Mouse (Mus musculus) adrenal gland, adult 18-20 months (tissue): Measurements from ENCODE around the gene Lrtm1. TPM values are rescaled to one million over a fixed set of nuclear protein-coding genes. Genes with fewer than 3 reads are reported as not detected.
A peak's percentile ranks its signal among the peaks of the same experiment; 100 is the strongest.

Experiments used
- DNase-seq, 2 experiments: peaks; one replicate each; pipeline ENCODE4 v3.0.0; 2021 to 2022; ENCODE audit warnings: low spot score in 2 of 2
- total RNA-seq, 2 experiments: library from RNA; stranded (reverse); gene quantifications; 1 replicate in 1 of 2; 2 replicates in 1 of 2; pipeline ENCODE4 v1.2.3; 2021

The Lrtm1 gene
- total RNA-seq, 2 experiments from 2014 or later = 0.13 to 0.35 TPM

DNA sequence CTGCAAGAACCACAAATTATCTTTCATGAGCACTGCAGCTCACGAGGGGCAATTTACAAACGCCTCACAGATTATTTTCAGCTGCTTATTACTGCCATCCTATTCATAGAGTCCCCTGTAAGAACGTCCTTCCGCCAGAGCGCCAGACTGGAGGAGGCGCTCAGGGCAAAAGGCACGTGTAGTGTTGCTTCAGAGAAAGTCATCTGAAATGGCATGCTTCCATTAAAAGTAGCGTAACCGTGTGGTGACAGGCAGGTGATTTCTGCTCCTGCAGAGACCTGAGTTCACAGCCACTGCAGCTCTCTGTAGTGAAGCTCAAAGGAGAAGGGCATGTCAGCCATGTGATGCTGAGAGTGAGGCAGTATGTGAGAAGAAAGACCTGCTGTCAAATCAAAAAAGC is 12.5 kb downstream of the Lrtm1 start:
- DNase-seq = no peak

DNA sequence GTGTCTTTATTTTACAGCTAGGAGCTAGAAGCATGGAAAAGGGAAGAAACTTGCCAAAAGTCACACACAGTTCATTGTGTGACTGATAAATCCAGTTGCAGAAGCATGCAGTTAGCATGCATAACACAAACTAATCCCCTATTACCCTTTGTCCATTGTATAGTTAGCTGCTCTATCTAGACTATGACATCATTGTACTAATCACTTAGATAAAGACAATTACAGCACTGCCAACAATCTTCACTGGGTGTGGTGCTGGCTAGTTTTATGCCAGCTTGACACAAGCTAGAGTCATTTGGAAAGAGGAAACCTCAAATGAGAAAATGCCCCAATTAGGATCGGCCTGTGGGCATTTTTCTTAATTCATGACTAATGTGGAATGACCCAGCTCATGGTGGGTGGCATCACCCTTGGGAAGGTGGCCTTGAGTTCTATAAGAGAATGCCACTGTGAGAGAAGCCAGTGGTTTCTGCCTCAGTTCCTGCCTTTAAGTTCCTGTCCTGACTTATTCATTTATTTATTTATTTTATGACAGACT is 13.9 kb downstream of the Lrtm1 start:
- no peak for DNase-seq

DNA sequence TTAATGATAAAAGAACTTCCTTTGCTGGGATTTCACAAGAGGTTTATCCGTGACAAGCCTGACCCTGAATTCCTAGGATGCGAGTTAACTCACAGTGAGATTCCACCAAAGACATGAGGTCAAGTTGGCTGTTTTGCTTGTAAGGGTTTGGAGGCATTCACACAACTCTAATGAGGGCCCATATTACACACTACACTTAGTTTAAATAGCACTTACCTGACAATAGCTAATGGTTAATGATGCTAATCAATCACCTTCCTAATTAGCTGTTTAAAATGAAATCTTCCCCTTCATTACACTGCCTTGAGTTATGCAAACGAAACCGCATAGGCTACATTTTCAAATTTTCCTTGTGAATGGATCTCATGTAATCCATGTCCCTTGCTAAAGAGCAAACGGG is 20.2 kb downstream of the Lrtm1 start:
- DNase-seq = no peak

DNA sequence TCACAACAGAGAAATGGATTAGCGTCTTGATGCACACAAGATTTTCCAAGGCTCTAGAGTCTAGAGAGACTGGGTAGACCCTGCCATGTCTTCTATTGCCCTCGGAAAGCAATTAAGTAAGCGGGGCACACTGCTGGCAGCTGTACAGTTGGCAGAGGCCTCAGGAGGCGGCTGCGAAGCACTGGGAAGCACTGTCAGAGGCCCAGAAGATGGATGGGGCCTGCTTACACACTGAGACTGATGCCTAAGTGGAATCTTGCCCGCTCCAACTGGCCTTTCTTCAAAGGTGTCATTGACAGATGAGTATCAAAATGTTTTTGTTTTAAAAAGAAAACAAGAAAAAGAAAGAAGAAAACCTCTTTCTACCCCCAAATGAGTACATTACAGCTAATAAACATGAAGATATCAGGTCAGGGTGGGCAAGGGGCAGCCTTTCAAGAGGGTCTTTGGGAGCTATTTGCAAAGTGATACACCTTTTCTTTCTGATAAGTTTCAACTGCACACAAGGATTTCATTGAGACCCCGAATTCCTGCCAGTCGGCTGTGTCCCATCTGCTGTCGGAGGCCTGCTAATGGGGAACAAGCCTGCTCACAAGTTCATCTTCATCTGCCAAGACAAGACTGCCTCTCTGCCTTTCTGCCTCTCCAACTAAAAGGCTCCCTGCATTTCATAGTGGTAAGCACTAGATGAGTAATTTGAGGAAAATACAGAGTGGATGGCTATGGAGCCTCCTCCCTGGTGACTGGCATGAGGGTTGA is 22.8 kb downstream of the Lrtm1 start:
- peak; percentile 17 to 38 for DNase-seq

DNA sequence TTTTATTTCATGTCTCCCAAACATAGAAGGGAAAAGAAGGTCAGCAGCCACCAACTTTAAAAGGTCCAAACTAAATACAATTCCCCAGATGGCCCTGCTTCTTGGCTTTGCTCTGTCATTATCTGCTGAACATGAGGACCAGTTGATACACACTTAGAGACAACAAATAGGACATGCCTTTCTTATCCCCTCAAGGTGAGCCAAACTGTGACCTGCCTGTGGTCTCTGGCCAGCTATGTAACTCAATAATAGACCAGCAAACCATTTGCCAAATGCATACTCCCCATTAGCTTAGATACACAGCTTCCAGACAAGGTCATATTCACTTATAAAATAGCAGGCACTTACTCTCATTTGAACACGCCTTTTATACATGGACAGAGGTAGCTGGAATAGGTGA is 23.5 kb downstream of the Lrtm1 start:
- no peak for DNase-seq

DNA sequence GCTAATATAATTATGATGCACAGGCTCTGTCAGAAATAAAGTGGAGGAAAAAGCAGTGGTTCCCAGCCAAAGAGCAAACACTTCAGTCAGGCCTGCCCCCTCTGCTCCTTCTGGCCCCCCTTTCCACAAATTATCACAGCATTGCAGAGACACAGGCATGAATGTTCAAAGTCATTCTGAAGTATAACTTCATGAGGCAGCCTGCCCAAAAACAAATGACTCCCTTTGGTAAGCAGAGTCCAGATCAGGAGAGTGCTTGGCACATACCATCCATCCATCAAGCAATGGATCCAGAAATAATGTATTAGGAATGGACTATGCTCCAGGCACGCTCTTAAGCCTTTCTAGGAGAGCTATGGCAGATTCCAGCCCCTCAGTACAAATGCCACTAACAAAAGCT is 24.3 kb downstream of the Lrtm1 start:
- DNase-seq = no peak

DNA sequence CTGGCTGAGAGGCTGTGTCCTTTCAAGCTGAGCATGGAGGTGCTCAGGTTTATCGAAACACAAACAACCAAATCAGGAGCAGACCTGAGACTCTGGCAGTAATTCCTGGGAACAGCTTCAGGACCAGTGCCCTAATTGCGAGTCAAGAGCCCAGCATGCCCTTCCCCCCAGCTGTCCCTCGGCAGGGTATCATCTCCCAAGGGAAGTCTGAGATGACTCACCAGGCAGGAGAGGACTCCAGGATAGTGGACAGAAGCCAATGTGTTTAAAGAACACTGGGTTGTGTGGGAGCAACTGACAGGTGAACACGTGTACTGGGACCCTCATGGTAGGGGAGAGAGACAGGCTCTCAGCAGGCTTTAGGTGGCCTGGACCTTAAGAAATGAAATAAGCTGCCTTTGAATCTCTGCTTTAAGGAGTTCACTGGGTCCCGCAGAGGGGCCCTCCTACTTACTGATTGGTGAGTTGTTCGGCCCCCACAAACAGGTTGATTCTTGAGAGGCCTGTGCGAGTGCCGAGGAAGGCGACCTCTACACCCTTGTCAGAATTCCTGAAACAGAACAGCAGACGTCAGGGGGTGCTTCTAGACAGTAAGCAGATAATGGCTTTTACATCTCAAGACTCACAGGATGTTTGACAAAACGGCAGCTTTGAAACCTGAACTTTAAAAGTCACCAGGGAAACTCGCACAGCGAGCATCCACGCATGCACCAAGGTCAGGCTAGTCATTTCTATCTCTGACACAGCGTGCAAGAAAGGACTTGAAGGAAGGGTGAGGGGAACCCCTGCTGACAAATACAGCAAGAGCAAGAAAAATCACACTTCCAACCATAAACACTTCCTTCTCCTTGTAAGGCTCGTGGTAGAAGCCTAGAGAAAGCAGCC is 34.2 kb downstream of the Lrtm1 start:
- peak; percentile 26 to 29 for DNase-seq

DNA sequence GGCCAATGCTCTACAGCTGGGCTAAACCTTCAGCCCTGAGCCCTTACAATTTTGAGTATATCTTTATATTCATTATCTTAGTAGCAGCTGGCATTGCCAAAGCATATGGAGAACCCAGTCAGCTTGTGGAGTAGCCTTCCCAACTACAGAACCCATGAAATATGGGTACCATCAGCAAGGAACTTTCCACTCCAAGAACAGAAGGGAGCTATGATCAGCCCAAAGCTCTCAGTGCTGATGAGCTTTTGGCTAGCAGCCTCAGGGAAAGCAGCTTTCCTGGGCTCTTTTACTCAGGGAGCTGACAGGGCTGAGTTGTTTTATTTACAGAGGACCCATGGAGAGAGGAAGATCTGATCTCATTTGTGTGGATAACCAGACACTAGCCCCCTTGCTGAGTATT is 42.7 kb downstream of the Lrtm1 start:
- DNase-seq = no peak

DNA sequence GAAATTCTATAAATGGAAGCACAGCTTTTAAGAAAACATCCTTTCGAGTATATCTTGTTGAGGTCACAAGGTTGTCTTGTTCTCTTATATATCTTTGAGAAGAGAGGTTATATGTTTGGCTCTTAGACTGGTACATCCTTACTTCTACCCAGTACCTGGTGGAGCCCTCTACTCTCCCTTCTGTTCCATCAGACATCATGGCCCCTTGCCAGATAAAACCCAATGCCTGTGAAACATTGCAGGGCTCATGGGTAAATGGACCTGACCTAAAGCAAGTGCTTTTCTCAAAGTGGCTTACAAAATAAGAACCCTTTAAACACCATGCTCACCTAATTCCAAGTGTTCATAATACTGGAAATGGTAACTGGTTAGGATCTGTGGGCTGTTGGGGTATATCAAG is 43.5 kb downstream of the Lrtm1 start:
- no peak for DNase-seq

DNA sequence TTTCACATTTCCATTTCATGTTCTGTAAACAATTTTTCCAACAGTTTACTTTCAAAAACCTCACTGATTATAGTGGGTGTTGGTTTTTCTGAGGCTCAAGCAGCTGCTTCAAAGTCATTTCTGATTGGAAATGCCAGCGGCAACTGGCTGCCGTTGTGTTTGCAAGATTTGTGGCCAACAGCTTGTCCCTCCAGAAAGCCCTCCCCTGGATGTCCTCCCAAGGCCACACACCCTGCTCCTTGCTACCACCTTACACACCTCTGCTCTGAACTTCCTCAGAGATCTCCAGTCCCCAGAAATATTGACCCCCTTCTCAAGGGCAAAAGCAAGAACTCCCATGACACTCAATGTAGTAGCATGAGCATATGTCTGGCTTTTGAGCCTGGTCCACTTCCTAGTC is 44.7 kb downstream of the Lrtm1 start:
- DNase-seq = no peak

DNA sequence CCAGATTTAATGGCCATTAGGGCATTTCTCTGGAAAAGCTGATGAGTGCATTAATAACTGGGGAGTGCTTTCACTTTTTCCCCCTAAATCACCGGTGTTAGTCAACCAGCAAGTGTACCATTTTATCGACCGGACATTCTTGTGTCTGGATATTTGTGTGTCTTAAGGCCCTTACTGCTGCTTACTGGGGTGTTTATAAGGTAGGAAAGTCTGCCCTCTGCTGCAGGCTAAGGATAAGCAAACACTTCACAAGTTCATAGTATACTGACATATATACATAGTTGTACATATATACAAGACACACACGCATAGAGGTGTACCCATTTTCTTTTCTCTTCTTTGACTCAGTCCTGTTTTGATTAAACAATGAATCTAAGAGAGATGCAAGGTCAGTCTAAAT is 55.7 kb downstream of the Lrtm1 start:
- DNase-seq = no peak

DNA sequence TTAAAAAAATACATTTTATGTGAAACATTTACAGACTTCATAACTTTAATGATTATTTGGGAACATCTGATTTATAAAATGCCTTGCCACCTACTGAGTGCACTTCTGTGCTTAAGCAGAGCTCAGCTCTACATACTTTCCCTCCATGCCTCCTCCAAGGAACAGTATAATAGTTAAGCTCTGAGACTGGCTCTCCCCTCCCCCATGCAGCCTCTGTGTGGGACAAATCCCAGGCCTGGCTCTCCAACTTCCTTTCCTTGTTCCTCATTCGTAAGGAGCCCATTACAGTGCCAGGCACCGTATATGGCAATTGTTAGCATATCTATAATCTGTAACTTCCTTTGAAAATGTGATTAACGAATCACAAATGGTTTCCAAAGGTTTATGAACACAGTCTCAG is 59.4 kb downstream of the Lrtm1 start:
- no peak for DNase-seq

DNA sequence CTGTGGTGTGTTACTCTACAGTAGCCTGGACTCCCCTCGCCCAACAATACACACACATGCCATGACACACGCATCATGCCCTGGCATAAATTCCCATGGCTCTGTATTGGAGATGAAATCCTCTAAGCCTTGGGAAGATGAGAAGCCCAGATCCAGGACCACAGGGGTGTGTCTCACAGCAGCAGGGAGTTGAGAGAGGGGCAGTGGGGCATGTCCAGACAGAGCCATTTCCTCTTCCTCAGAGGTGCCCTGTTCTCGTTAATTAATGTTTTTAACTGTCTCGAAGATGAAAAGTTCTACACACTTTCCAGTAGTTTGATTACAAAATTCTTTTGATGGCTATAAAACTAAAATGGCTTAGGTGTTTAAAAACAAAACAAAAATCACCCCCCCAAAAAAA is 62.2 kb downstream of the Lrtm1 start:
- no peak for DNase-seq

DNA sequence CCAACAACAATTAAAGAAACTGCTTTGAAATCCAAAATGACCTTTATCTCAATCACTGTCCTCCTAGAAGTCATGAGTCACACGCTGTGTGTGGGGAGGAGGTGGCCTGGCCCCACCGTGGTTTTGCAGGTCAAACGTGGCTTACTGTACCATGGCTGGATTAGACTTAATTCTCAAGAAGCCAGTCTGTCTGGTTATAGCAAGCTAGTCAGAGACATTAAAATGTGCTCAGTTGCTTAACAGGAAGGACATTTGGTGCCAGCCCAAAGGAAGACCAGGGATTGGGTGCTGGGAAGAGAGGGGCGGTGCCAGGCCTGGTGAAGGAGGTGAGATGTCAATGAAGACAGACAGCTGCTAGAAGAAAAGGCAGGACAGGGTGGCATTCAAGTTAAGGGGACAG is 62.6 kb downstream of the Lrtm1 start:
- peak in 1 of 2 experiments; percentile 23 for DNase-seq

DNA sequence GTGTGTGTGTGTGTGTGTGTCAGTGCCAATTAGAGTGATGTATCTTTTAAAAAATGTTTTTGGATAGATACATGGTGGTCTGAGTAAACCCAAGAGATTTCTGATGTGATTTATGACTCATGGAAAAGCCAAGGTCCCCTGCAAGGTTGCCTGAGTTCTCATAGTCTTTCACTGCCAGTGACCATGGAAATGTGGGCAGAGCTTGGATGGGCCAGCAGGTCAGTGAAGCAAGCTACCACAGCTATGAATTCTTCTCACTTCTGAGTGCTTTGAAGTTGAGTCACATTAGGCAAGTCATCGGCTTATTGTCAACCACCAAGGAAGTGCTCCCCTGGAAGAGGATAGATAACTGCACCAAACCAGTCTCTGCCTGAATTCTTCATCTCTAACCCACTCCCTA is 64.2 kb downstream of the Lrtm1 start:
- peak in 1 of 2 experiments; percentile 37 for DNase-seq
